Mouse (Mus musculus) cerebellum, adult 8-10 months (tissue): Measurements from ENCODE around the gene Limd1.

Source experiments
- DNase-seq: peaks from one replicate; pipeline ENCODE4 v3.0.0; 2022

Gene Limd1

GRCm38 (mm10) chr9:123516641-123517385 lies 38.3 kb downstream of the Limd1 start:
- DNase-seq, result no peak

GRCm38 (mm10) chr9:123518969-123519894 lies 40.7 kb downstream of the Limd1 start:
- no peak for DNase-seq

- DNase-seq, result no peak
Observed at GRCm38 (mm10) chr9:123520735-123521134, 42.2 kb downstream of the Limd1 start.

GRCm38 (mm10) chr9:123523676-123524075 lies 45.2 kb downstream of the Limd1 start:
- DNase-seq, result no peak

GRCm38 (mm10) chr9:123525095-123525494 lies 46.6 kb downstream of the Limd1 start:
- DNase-seq, result peak; percentile 65

GRCm38 (mm10) chr9:123526502-123526901 lies 48.0 kb downstream of the Limd1 start:
- no peak for DNase-seq

GRCm38 (mm10) chr9:123528087-123528925 lies 49.8 kb downstream of the Limd1 start:
- DNase-seq, result peak; percentile 39

GRCm38 (mm10) chr9:123528926-123529295 lies 50.4 kb downstream of the Limd1 start:
- DNase-seq, result no peak

- peak; percentile 97 for DNase-seq
Observed at GRCm38 (mm10) chr9:123529392-123530157, 51.1 kb downstream of the Limd1 start, which contains the start of gene Sacm1l. Gene Sacm1l, plus strand, starts transcription at chr9:123529759.

GRCm38 (mm10) chr9:123530158-123530475 lies 51.6 kb downstream of the Limd1 start:
- no peak for DNase-seq

GRCm38 (mm10) chr9:123530566-123531130 lies 52.1 kb downstream of the Limd1 start:
- no peak for DNase-seq

- no peak for DNase-seq
Observed at GRCm38 (mm10) chr9:123531234-123531633, 52.7 kb downstream of the Limd1 start.

GRCm38 (mm10) chr9:123536613-123537012 lies 58.1 kb downstream of the Limd1 start:
- no peak for DNase-seq

GRCm38 (mm10) chr9:123538189-123538588 lies 59.7 kb downstream of the Limd1 start:
- DNase-seq, result no peak

- DNase-seq, result no peak
Observed at GRCm38 (mm10) chr9:123539093-123539492, 60.6 kb downstream of the Limd1 start.

GRCm38 (mm10) chr9:123539823-123540222 lies 61.3 kb downstream of the Limd1 start:
- no peak for DNase-seq

GRCm38 (mm10) chr9:123554599-123554998 lies 76.1 kb downstream of the Limd1 start:
- no peak for DNase-seq
